Mouse (Mus musculus): ENCODE measurements at regions not wholly inside any gene's neighbourhood (a gene's known extent, or its start where the extent isn't known, plus 50 kb on each side); places are given as distances from the start of the nearest gene placed in this dataset.

DNA sequence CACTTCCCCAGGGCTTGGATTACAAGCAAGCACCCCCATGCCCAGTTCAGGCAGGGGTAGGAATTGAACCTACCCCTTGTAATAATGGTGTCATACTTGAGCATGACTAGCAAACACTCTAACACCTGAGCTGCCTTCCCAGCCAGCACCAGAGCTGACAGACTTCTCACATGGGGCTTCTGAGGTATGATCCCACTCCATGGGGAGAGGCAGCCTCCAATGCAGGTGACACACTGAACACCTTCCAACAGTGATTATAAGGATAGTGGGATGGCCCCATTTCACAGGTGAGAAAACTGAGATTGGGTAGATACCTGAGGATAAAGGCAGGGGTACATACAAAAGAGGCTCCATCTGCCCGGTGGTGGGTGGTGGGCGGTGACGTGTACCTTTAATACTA lies 94.7 kb upstream of the Msx1 start:
- TF ChIP-seq EP300 (optimal IDR thresholded peaks at IDR 0.05) (no peak), CTCF (IDR thresholded peaks at IDR 0.05; ENCODE audit: low read depth) (no peak)

Data from stomach, postnatal 0 days (tissue).